Mouse (Mus musculus) bone marrow, adult 2 months (tissue): Measurements from ENCODE around the gene Gm4787. TPM values are rescaled to one million over a fixed set of nuclear protein-coding genes. Genes with fewer than 3 reads are reported as not detected.

ENCODE experiments used
- H3K27ac ChIP-seq: fragments of 200-500 bp; 2 replicates; pipeline ENCODE4 v1.5.1; 2012; ENCODE audit warnings: low read depth, mild to moderate bottlenecking, control low read depth, inconsistent platforms, low read length; ENCODE audit not compliant: control insufficient read depth, poor library complexity, insufficient read depth
- H3K4me1 ChIP-seq: fragments of 200-500 bp; 2 replicates; pipeline ENCODE4 v1.6.1; 2011; ENCODE audit warnings: low read length; ENCODE audit not compliant: control insufficient read depth, insufficient read depth
- H3K4me3 ChIP-seq: fragments of 200-500 bp; replicated peaks from 2 replicates; pipeline ENCODE3; 2011; ENCODE audit warnings: mild to moderate bottlenecking, low read depth, low read length, control low read depth; ENCODE audit not compliant: control insufficient read depth
- CTCF ChIP-seq: fragments of 200-500 bp; IDR thresholded peaks from 2 replicates; pipeline ENCODE4 v1.5.1; 2011; ENCODE audit warnings: low read length, control low read depth; ENCODE audit not compliant: control insufficient read depth, insufficient read depth
- POLR2A ChIP-seq: fragments of 200-500 bp; IDR thresholded peaks from 2 replicates; pipeline ENCODE4 v1.6.1; 2011; ENCODE audit warnings: low read depth, mild to moderate bottlenecking, control low read depth, low read length, borderline replicate concordance; ENCODE audit not compliant: control insufficient read depth
- WGBS: fragments of 180-500 bp; shearing (Covaris S2); methylation state at CpG from one replicate; pipeline ENCODE4 v1.1.7; 2018; 5-methylcytosine and 5-hydroxymethylcytosine counted together
- polyA plus RNA-seq: library from polyadenylated mRNA; stranded (reverse); fragments of >200 nt; gene quantifications from 2 replicates; pipeline ENCODE4 v1.2.4, GENCODE M21; 2011; ENCODE audit warnings: low replicate concordance; ENCODE audit not compliant: missing spikeins, insufficient read depth, insufficient read length

Gm4787 gene
- polyA plus RNA-seq, 1 experiment = 1.1 TPM

DNA sequence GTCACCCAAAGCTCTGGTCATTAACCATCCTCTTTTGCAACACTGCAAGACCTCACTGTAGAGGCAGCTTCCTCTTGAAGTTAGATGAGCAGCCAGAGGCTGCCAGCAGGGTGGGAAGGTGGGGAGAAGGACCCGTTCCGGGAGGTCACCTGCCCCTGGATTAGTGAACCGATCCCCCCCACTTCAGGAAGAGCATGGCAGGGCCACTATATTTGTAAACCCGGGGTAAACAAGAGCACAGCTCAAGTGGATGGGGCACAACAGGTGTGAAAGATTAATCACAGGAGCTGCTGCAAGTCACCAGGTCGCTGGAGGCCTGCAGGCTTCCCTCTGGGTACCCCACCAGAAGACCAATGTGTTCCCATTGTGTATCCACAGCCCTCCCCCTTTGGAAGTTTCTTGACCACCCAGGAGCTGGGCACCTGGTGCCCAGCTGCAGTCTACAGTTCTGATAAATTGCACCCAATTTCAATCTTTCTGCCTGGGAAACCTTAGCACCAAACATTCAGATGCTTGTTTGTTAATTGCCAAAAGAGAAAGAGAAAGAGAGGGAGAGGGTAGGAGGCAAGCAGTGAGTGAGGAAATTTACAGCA is 48.1 kb downstream of the Gm4787 start:
- TF ChIP-seq CTCF = no peak
- no peak for TF ChIP-seq POLR2A
- no peak overlapping the region for H3K27ac ChIP-seq
- 56% methylated on average over 5 of the region's 5 CpGs for WGBS
- H3K4me1 ChIP-seq = no peaks in the 10 kb centered on the region
- no peak overlapping the region for H3K4me3 ChIP-seq

Other genes with a start within 250 kb of the Gm4787 start
- 0.82 TPM in 1 of 2 replicates, not detected in the other for gene Slc8a3, start 46.3 kb downstream of the Gm4787 start, polyA plus RNA-seq
- 0.52 and 1.5 TPM in 2 replicates for gene Adam4, start 42.5 kb upstream of the Gm4787 start, polyA plus RNA-seq
- gene Cox16, start 105.7 kb upstream of the Gm4787 start, polyA plus RNA-seq = 53.3 and 71.8 TPM in 2 replicates
- 6.1 TPM in 1 of 2 replicates, not detected in the other for gene Gm20498, start 153.4 kb upstream of the Gm4787 start, polyA plus RNA-seq
- 15.9 and 16.7 TPM in 2 replicates for gene Synj2bp, start 153.4 kb upstream of the Gm4787 start, polyA plus RNA-seq
- 1.2 TPM in 1 of 2 replicates, not detected in the other for gene Adam21, start 189.0 kb upstream of the Gm4787 start, polyA plus RNA-seq
- 32.8 and 51.8 TPM in 2 replicates for gene Med6, start 215.5 kb upstream of the Gm4787 start, polyA plus RNA-seq